Mouse (Mus musculus) lung, embryonic 15.5 days (tissue): ENCODE measurements at regions not wholly inside any gene's neighbourhood (a gene's known extent, or its start where the extent isn't known, plus 50 kb on each side); places are given as distances from the start of the nearest gene placed in this dataset.

Experiments used
- ATAC-seq: fragments of 200-750 bp; cut with Nextera tagmentation; 2 replicates; pipeline ENCODE4 v1.8.0; 2017; ENCODE audit warnings: moderate number of reproducible peaks, borderline replicate concordance; ENCODE audit not compliant: low FRiP score, low TSS enrichment; ENCODE audit errors: extremely low read depth
- H3K27ac ChIP-seq: fragments of 300-500 bp; sonication (generic); 2 replicates; pipeline ENCODE4 v1.5.1; 2015; ENCODE audit warnings: moderate library complexity, mild to moderate bottlenecking, inconsistent platforms
- H3K27me3 ChIP-seq: fragments of 300-500 bp; sonication (generic); 2 replicates; pipeline ENCODE4 v1.6.1; 2015; ENCODE audit warnings: inconsistent platforms
- H3K36me3 ChIP-seq: fragments of 300-500 bp; sonication (generic); 2 replicates; pipeline ENCODE4 v1.6.1; 2015; ENCODE audit warnings: inconsistent platforms
- H3K4me1 ChIP-seq: fragments of 300-500 bp; sonication (generic); 2 replicates; pipeline ENCODE4 v1.6.1; 2015; ENCODE audit warnings: inconsistent platforms
- H3K4me2 ChIP-seq: fragments of 300-500 bp; sonication (generic); 2 replicates; pipeline ENCODE4 v1.6.1; 2015; ENCODE audit warnings: inconsistent platforms, mild to moderate bottlenecking, moderate library complexity
- H3K4me3 ChIP-seq: fragments of 300-500 bp; sonication (generic); 2 replicates; pipeline ENCODE4 v1.5.1; 2015; ENCODE audit warnings: mild to moderate bottlenecking, inconsistent platforms
- H3K9ac ChIP-seq: fragments of 300-500 bp; sonication (generic); 2 replicates; pipeline ENCODE4 v1.6.1; 2015; ENCODE audit warnings: inconsistent platforms
- H3K9me3 ChIP-seq: fragments of 300-500 bp; sonication (generic); 2 replicates; pipeline ENCODE4 v1.6.1; 2016; ENCODE audit warnings: inconsistent platforms
- WGBS: fragments of 180-500 bp; shearing (Covaris S2); methylation state at CpG from one replicate; pipeline ENCODE4 v1.1.7; 2015; 5-methylcytosine and 5-hydroxymethylcytosine counted together

DNA sequence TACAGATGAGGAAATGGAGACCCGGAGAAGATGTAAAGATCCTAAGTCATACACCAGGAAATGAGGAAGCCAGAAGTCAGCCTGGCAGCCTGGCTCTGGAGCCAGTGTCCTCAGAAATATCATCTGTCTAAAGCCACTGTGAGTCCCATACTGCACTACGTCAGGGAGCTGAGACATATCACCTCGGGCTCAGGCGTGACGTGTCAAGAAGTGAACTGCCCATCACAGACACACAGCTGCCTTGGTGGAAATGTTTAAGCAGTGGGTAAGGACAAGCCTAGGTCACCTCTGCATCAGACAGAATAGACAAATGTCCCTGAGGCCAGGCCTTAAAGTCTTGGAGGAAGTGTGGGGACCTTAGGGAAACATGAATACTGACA lies 88.0 kb upstream of the Zmiz1 start:
- no peaks in the 10 kb centered on the region for H3K36me3 ChIP-seq
- H3K9me3 ChIP-seq, result no peaks in the 10 kb centered on the region
- WGBS, result 41% methylated on average over 5 of the region's 5 CpGs
- H3K4me2 ChIP-seq, result no peak overlapping the region
- H3K27me3 ChIP-seq, result no peaks in the 10 kb centered on the region
- H3K27ac ChIP-seq, result peak overlapping the region; percentile 30; the same call in 1 of the 2 replicates
- peaks cover 13% of the 10 kb centered on the region for H3K4me1 ChIP-seq
- ATAC-seq, result no peak
- no peak overlapping the region for H3K4me3 ChIP-seq
- H3K9ac ChIP-seq, result no peak overlapping the region

DNA sequence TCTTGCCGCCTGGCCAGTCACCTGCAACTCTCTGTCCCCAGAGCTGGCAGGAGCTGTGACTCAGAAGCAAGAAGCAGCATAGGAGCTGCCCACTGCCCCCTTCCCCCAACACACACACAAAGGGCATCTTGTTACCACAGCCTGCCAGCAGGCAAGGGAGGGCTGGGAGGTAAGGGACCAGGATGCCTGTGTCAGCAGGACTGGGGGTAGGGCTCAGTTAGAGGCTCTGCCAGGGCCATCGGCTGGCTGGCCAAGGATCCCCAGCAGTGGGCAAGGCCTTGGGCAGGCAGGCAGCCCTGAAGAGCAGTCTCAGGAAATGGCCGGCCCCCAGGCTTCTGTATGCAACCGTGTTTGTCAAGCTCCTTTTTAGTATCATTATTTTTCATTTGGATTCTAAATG lies 87.3 kb upstream of the Zmiz1 start:
- 41% methylated on average over 4 of the region's 4 CpGs for WGBS

DNA sequence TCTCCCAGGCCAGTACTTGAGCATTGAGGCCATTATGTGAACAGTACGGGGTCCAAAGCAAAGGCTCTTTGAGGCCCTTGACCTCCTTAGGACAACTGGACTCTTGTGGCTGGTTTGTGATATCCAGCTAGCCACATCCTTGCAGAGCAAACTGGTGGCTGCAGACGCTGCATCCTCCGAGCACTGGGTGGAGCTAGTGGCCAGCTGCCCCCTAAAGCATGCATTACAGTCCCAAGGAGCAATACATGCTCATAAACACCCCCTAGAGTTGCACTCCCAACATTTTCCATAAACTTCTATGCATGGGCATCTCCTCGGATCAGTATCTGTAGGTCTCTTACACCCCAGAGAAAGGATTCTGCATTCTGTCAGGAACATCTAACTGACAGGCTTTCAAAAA lies 86.4 kb upstream of the Zmiz1 start:
- H3K9ac ChIP-seq, result no peak overlapping the region
- H3K4me3 ChIP-seq, result no peak overlapping the region
- WGBS, result 47% methylated on average over 4 of the region's 4 CpGs
- no peak overlapping the region for H3K4me2 ChIP-seq
- no peak overlapping the region for H3K27ac ChIP-seq
- H3K4me1 ChIP-seq, result peaks cover 18% of the 10 kb centered on the region
- H3K9me3 ChIP-seq, result no peaks in the 10 kb centered on the region
- no peaks in the 10 kb centered on the region for H3K27me3 ChIP-seq
- no peaks in the 10 kb centered on the region for H3K36me3 ChIP-seq
- no peak for ATAC-seq

More for the DNA sequence above, 87.3 kb upstream of the Zmiz1 start:
- no peak overlapping the region for H3K4me2 ChIP-seq
- peak; percentile 60; the same call in 1 of the 2 replicates for ATAC-seq
- H3K9ac ChIP-seq, result no peak overlapping the region
- no peaks in the 10 kb centered on the region for H3K36me3 ChIP-seq
- no peaks in the 10 kb centered on the region for H3K9me3 ChIP-seq
- no peak overlapping the region for H3K27ac ChIP-seq
- peaks cover 8% of the 10 kb centered on the region for H3K4me1 ChIP-seq
- no peak overlapping the region for H3K4me3 ChIP-seq
- no peaks in the 10 kb centered on the region for H3K27me3 ChIP-seq

DNA sequence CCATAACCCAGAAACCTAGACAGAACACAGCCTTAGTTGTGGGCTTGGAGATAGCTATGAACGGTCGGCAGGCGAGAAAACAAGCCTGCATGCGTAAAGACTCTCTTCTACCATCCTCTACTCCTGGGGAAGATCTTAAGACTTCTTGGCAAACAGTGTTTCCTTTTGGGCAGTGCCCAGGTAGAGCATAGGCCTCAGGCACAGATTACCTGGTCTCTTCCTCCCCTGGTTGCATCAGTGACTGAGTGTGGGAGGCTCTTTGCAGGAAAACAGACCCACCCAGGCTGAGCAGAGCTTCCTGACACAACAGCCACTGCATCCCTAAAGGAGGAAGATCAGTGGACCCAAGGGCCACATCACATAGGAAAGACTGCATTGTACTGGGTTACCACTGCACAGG lies 85.8 kb upstream of the Zmiz1 start:
- no peak for ATAC-seq
- Histone ChIP-seq H3K4me1 (peaks cover 18% of the 10 kb centered on the region), H3K27ac (no peak overlapping the region)

DNA sequence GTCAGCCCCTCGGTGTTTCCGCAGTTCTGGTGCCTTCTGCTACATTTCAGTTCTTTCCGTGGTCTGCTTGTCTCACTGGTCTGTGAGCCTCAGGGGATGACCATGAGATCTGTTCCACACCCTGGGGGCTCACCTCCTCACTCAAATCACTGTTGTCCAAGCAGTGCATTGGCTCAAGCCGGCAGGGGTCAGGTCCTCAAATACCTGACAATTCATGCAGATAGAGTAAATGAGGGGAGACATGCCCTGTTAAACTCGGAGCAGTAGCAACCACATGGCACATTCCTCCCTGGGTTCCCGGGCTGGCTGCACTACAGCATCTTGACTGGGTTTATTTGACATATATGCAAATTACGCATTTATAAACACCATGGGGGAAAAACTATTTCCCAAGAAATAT lies 84.0 kb upstream of the Zmiz1 start:
- no peak for ATAC-seq
- H3K36me3 ChIP-seq, result no peaks in the 10 kb centered on the region
- H3K27me3 ChIP-seq, result no peaks in the 10 kb centered on the region
- H3K4me1 ChIP-seq, result peaks cover 28% of the 10 kb centered on the region
- 74% methylated on average over 7 of the region's 7 CpGs for WGBS
- H3K9ac ChIP-seq, result no peak overlapping the region
- no peak overlapping the region for H3K27ac ChIP-seq
- no peak overlapping the region for H3K4me2 ChIP-seq
- H3K4me3 ChIP-seq, result no peak overlapping the region
- no peaks in the 10 kb centered on the region for H3K9me3 ChIP-seq

More for the DNA sequence above, 85.8 kb upstream of the Zmiz1 start:
- Histone ChIP-seq H3K27me3 (no peaks in the 10 kb centered on the region), H3K9me3 (no peaks in the 10 kb centered on the region), H3K9ac (no peak overlapping the region), H3K4me3 (no peak overlapping the region), H3K4me2 (no peak overlapping the region), H3K36me3 (no peaks in the 10 kb centered on the region)
- 93% methylated on average over 4 of the region's 4 CpGs for WGBS

DNA sequence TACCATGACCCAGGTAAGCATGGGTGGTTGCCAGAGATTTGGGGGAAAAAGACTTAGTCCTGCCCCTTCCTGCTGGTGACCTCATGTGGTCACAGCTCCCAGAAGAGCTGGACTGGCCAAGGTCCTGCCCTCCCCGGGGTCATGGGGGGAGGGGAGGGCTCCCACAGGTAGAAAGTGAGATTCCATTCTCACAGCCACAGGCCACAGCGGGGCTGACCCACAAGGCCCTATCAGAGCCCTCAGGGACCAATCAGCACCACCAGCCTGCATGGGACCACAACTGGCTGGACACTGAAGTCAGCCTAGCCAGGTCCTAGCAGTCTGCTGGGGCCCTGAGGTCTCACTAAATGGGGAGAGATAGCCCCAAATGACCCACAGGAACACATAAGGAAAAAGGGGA lies 81.9 kb upstream of the Zmiz1 start:
- H3K27me3 ChIP-seq, result no peaks in the 10 kb centered on the region
- ATAC-seq, result no peak
- 0 out of 2 replicates have a peak overlapping the region, but pooled peaks have one; percentile 52 for H3K4me3 ChIP-seq
- WGBS, result 37% methylated on average over 2 of the region's 2 CpGs
- H3K9ac ChIP-seq, result peak overlapping the region; percentile 76; the same call in 1 of the 2 replicates
- peak overlapping the region; percentile 100 for H3K27ac ChIP-seq
- H3K9me3 ChIP-seq, result no peaks in the 10 kb centered on the region
- peak overlapping the region; percentile 72 for H3K4me2 ChIP-seq
- H3K4me1 ChIP-seq, result peaks cover 20% of the 10 kb centered on the region
- no peaks in the 10 kb centered on the region for H3K36me3 ChIP-seq

DNA sequence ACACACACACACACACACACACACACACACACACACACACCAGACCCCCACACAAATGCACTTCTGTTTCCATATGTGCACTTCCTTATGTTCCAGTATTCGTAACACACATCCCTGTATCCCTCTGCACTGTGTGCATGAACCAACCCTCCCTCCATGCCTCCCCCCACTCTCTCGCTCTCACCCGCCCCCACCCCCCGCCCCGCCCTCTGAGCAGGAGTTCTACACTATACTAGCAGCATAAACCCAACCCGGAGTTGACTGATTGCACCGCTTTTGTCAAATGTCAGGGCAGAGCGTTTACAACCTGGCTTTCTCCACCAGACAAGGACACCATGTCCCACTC lies 81.5 kb upstream of the Zmiz1 start:
- WGBS, result 3% methylated on average over 8 of the region's 8 CpGs
- H3K4me2 ChIP-seq, result peak overlapping the region; percentile 72
- peaks cover 20% of the 10 kb centered on the region for H3K4me1 ChIP-seq
- no peaks in the 10 kb centered on the region for H3K27me3 ChIP-seq
- peak overlapping the region; percentile 100 for H3K27ac ChIP-seq
- H3K4me3 ChIP-seq, result peak overlapping the region; percentile 52
- peak overlapping the region; percentile 76 for H3K9ac ChIP-seq
- H3K9me3 ChIP-seq, result no peaks in the 10 kb centered on the region
- H3K36me3 ChIP-seq, result no peaks in the 10 kb centered on the region
- ATAC-seq, result peak; percentile 66

DNA sequence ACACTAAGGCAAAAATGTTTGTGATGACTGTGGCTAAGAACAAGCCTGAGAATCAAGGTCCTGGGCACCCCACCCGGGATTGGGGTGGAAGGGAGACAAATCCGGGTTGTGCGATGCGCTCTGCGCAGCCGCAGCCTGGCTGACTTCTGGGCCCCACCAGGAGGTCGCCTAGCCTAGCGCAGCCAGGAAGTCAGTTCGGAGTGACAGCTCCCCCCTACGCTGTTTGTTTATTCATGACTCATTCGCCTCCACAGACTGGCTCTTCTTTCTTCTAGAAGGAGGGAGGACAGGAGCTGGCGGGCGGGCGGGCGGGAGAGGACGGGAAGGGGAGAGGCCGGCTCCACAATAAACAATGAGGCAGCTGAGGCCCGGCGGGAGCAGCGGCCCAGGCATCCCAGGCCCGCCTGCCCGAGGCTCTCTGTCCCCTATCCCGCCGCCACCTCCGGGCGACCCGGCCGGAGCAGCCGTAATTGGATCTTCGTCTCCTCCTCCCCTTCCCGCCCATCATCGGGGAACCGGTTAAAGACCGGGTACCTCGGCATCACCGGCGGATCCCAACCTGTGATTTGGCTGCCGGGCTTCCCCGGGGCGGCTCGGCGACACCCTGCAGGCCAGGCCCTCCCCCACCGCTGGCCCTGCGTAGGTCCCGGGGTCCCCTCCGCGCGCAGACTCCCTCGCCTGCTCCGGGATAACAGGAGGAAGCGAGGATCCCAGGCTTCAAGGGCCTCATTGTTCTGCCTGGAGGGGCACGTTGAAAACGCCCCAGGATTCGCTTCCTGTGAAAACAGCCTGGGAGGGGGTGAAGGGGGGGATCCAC lies 80.9 kb upstream of the Zmiz1 start:
- Histone ChIP-seq H3K4me3 (peak overlapping the region; percentile 52), H3K9me3 (no peaks in the 10 kb centered on the region), H3K27ac (peak overlapping the region; percentile 100), H3K4me2 (peak overlapping the region; percentile 72), H3K9ac (peak overlapping the region; percentile 76), H3K36me3 (no peaks in the 10 kb centered on the region), H3K4me1 (peaks cover 20% of the 10 kb centered on the region), H3K27me3 (no peaks in the 10 kb centered on the region)
- WGBS, result under 1% methylated on average over 36 of the region's 54 CpGs
- peak; percentile 94 for ATAC-seq

DNA sequence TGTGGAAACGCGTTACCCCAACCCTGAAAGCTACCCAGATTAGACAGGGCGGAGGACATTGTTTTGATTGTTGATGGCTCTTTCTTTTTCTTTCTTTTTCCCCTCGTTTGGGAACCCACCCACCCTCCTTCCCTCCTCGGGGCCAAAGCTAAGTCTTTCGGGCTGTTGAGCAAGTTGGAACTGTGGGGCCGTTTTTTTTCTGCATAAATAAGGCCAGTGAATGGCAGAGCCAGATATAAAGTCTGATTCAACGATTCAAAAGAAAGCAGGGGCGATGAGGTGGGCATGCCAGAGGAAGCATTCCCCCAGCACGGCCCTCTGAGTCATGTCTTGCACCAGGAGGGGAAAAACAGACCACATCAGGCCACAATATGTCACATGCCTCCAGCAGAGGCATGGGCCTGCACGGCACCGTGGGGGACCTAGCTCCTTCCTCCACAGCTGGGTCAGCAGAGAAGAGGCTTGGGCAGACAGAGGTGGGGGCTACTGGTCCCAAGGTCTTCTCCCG lies 80.2 kb upstream of the Zmiz1 start:
- Histone ChIP-seq H3K9me3 (no peaks in the 10 kb centered on the region), H3K4me3 (peak overlapping the region; percentile 52), H3K27ac (peak overlapping the region; percentile 100), H3K9ac (peak overlapping the region; percentile 76), H3K4me2 (peak overlapping the region; percentile 72), H3K36me3 (no peaks in the 10 kb centered on the region), H3K4me1 (peaks cover 20% of the 10 kb centered on the region), H3K27me3 (no peaks in the 10 kb centered on the region)
- no peak for ATAC-seq
- WGBS, result 4% methylated on average over 13 of the region's 13 CpGs

DNA sequence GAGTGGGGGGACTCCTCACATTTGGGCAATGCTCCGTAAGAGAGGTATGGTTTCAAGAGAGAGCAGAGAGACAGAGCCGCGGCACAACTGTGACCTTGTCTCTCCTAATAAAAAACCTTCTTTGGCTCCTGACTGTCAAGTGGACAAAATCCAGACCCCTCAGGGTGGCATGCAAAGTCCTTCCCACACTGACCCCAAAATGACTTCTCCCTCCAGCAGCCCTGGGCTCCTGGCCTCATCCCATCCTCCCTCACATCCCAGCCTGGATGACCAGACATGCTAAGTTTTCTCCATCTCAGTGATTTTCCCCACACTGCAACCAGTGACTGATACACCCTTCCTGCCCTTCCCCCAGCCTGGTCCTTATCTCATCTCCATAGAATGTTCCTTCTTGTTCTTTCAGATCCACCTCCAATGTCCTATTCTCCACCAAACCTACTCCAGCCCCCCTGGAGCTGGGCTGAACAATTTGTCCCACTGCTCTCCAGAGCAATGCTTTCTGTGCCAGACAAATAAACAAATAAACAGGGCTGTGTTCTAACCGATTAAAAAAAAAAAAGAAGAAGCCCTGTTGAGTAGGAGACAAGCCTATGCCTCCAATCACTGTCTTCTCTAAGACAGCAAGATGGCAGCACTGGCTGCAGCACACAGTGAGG lies 75.7 kb upstream of the Zmiz1 start:
- peaks cover 25% of the 10 kb centered on the region for H3K4me1 ChIP-seq
- no peak overlapping the region for H3K4me2 ChIP-seq

DNA sequence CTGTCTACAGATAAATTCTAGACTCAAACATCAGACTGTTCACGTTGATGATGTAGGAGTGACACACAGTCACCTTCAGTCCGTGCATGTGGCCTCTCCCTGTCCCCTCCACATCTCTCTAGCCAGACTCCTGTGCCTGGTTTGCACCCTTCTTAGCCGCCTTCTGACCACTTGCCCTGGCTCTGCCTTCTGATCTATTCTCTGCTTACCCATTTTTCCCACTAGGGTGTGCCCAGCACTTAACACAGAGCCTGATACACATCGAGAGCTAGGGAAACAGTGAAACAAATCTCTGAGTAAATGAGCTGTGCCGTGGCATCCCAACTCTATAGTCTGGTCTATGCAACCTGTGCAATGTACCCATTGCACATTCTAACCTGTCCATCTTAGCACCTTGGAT lies 73.3 kb upstream of the Zmiz1 start:
- no peak overlapping the region for H3K4me2 ChIP-seq
- H3K9me3 ChIP-seq, result no peaks in the 10 kb centered on the region
- H3K27ac ChIP-seq, result 0 out of 2 replicates have a peak overlapping the region, but pooled peaks have one; percentile 8
- ATAC-seq, result no peak
- peaks cover 21% of the 10 kb centered on the region for H3K4me1 ChIP-seq
- no peak overlapping the region for H3K4me3 ChIP-seq
- no peaks in the 10 kb centered on the region for H3K36me3 ChIP-seq
- H3K9ac ChIP-seq, result no peak overlapping the region
- 47% methylated on average over 5 of the region's 5 CpGs for WGBS
- H3K27me3 ChIP-seq, result no peaks in the 10 kb centered on the region

More for the DNA sequence above, 75.7 kb upstream of the Zmiz1 start:
- Histone ChIP-seq H3K4me3 (no peak overlapping the region), H3K27me3 (no peaks in the 10 kb centered on the region), H3K36me3 (no peaks in the 10 kb centered on the region), H3K9me3 (no peaks in the 10 kb centered on the region), H3K9ac (no peak overlapping the region), H3K27ac (no peak overlapping the region)
- ATAC-seq, result no peak
- 62% methylated on average over 4 of the region's 4 CpGs for WGBS

DNA sequence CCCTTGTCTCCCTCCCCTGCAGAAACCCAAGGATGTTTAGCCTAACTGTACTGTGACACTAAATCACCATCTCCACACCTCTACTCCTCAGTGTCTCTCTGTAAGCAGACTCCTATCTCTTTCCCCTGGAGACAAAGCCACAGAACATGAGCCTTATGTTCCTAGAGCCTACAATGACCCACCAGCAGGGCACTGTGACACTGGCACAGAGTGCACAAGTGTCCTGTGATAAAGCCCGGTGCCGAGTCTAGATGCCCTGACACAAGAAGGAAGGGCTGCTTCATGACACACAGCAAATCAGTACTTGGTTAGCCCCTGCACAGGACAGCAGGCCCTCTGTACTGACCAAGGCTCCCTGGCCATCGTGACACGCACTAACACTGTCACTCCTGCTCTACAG lies 71.2 kb upstream of the Zmiz1 start:
- no peak overlapping the region for H3K27ac ChIP-seq
- no peak overlapping the region for H3K4me3 ChIP-seq
- no peak for ATAC-seq
- H3K4me1 ChIP-seq, result peaks cover 21% of the 10 kb centered on the region
- H3K27me3 ChIP-seq, result no peaks in the 10 kb centered on the region
- 86% methylated on average over 4 of the region's 4 CpGs for WGBS
- H3K36me3 ChIP-seq, result no peaks in the 10 kb centered on the region
- no peak overlapping the region for H3K4me2 ChIP-seq
- no peak overlapping the region for H3K9ac ChIP-seq
- H3K9me3 ChIP-seq, result no peaks in the 10 kb centered on the region
